Mouse (Mus musculus) cerebral cortex, adult 2 months (tissue): ENCODE measurements around the gene Trappc2.

Source experiments
- WGBS: fragments of 180-500 bp; shearing (Covaris S2); methylation state at CpG from one replicate; pipeline ENCODE4 v1.1.7; 2018; 5-methylcytosine and 5-hydroxymethylcytosine counted together

Gene Trappc2

GRCm38 (mm10) chrX:166440036-166440615 is at the start of gene Trappc2:
Trappc2 (plus strand) TSS chrX:166440574.
- 2% methylated on average over 35 of the region's 36 CpGs for WGBS

- 41% methylated on average over 1 of the region's 1 CpGs for WGBS
These were observed 46.6 kb upstream of the Trappc2 start for GRCm38 (mm10) chrX:166393753-166394152.

GRCm38 (mm10) chrX:166416196-166416595 is 24.2 kb upstream of the Trappc2 start:
- 47% methylated on average over 5 of the region's 6 CpGs for WGBS

GRCm38 (mm10) chrX:166434812-166435211 is 5.6 kb upstream of the Trappc2 start:
- WGBS = 92% methylated on average over 2 of the region's 2 CpGs

GRCm38 (mm10) chrX:166440616-166441063 is 266 bp downstream of the Trappc2 start, which contains the start of gene Ofd1:
Ofd1 (minus strand) TSS chrX:166440704.
- WGBS = 3% methylated on average over 44 of the region's 44 CpGs

GRCm38 (mm10) chrX:166444552-166444951 is 4.2 kb downstream of the Trappc2 start:
- 62% methylated on average over 3 of the region's 3 CpGs for WGBS

GRCm38 (mm10) chrX:166453532-166453931 is 13.2 kb downstream of the Trappc2 start:
- WGBS = 66% methylated on average over 6 of the region's 6 CpGs

- 82% methylated on average over 3 of the region's 3 CpGs for WGBS
These were observed 14.0 kb downstream of the Trappc2 start for GRCm38 (mm10) chrX:166454331-166454730.

- WGBS = 96% methylated on average over 1 of the region's 1 CpGs
These were observed 15.2 kb downstream of the Trappc2 start for GRCm38 (mm10) chrX:166455525-166455924.

- WGBS = 96% methylated on average over 7 of the region's 7 CpGs
These were observed 27.9 kb downstream of the Trappc2 start for GRCm38 (mm10) chrX:166468321-166468720.

- 85% methylated on average over 6 of the region's 6 CpGs for WGBS
These were observed 32.2 kb downstream of the Trappc2 start for GRCm38 (mm10) chrX:166472612-166473011.

- WGBS = 27% methylated on average over 6 of the region's 6 CpGs
These were observed 37.0 kb downstream of the Trappc2 start for GRCm38 (mm10) chrX:166477393-166477792.

GRCm38 (mm10) chrX:166478631-166479364 is 38.4 kb downstream of the Trappc2 start:
- 3% methylated on average over 28 of the region's 28 CpGs for WGBS

GRCm38 (mm10) chrX:166479365-166479983 is 39.1 kb downstream of the Trappc2 start, which contains the start of gene Rab9:
Rab9 (minus strand) TSS chrX:166479867.
- 8% methylated on average over 31 of the region's 41 CpGs for WGBS

GRCm38 (mm10) chrX:166495052-166495451 is 54.7 kb downstream of the Trappc2 start:
- WGBS = 98% methylated on average over 2 of the region's 2 CpGs

GRCm38 (mm10) chrX:166497771-166498170 is 57.4 kb downstream of the Trappc2 start:
- WGBS = 20% methylated on average over 4 of the region's 4 CpGs

GRCm38 (mm10) chrX:166499496-166500190 is 59.3 kb downstream of the Trappc2 start:
- WGBS = 82% methylated on average over 1 of the region's 1 CpGs
